Mouse (Mus musculus): Measurements from ENCODE around the gene Olfr214. TPM values are rescaled to one million over a fixed set of nuclear protein-coding genes. Genes with fewer than 3 reads are reported as not detected.
"Not testable (repeated sequence)": the region's sequence is repeated elsewhere in the genome, so short reads cannot be mapped to it uniquely, and the experiment has no call there.

Gene Olfr214
- polyA plus RNA-seq, 1 experiment from 2014 or later = not detected

DNA sequence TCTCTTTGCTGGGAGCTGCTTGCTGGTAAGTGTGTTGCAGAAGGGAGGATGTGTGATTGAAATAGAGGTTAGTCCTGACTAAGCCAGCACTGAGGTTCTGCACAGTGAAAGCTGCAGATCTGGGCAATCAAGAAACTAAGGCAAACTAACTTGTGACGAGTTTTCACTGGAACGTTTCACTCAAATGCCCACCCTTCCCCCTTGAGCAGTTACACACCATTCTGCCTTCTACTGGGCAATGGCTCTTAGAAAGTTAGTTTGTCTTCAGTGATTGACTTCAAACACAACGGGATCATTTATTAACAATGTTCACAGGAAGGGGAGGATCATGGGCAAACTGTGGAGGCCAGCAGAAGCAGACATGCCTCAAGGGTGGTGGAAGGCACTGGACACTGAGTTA is 917 bp downstream of the Olfr214 start:
- Histone ChIP-seq H3K4me3 (ENCODE audit: low read depth, low read length) (no peak overlapping the region), H3K9ac (replicated peaks) (no peak overlapping the region)
- no peak for TF ChIP-seq EP300 (IDR thresholded peaks at IDR 0.05; ENCODE audit: low read depth)
- no peak for TF ChIP-seq CTCF (IDR thresholded peaks at IDR 0.05; ENCODE audit: low read depth)

DNA sequence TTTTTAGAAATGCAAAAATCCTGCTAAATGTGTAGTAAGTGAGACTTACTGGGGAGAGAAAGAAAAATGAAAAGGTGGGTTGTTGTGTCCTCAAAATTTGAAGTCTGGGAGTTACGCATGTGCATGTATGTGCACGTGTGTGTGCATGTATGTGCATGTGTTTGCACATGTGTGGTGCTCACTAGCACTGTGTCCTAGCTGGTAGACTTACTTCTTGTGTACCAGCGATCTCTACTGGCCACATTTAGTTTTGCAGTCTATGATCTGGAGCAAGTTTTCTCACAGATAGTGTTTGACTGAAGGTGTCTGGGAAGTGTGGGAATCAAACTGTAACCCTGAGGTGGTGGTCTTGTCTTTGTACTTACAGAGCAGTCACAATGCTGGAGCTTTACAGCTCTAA is 15.8 kb downstream of the Olfr214 start:
- Histone ChIP-seq H3K4me1 (ENCODE audit: insufficient read depth) (no peaks in the 10 kb centered on the region), H3K4me3 (ENCODE audit: low read depth, low read length) (no peak overlapping the region), H3K36me3 (replicated peaks; ENCODE audit: insufficient read depth, low read length) (no peaks in the 10 kb centered on the region), H3K9ac (replicated peaks) (no peak overlapping the region), H3K4me2 (ENCODE audit: low read depth, low read length) (no peak overlapping the region), H3K27me3 (ENCODE audit: insufficient read depth, low read length) (0 out of 2 replicates have a peak, but pooled peaks cover 2% of the 10 kb centered on the region), H3K27ac (ENCODE audit: low read depth) (no peak overlapping the region), H3K9me3 (ENCODE audit: low read length) (no peaks in the 10 kb centered on the region)
- WGBS (ENCODE audit: insufficient replicate concordance) = 27% methylated on average over 3 of the region's 3 CpGs
- TF ChIP-seq CTCF (IDR thresholded peaks at IDR 0.05; ENCODE audit: low read depth) = peak; percentile 78
- TF ChIP-seq EP300 (IDR thresholded peaks at IDR 0.05; ENCODE audit: low read depth) = no peak
- peak; percentile 25 for DNase-seq
- no peak for ATAC-seq

More for the DNA sequence above, 917 bp downstream of the Olfr214 start:
- Histone ChIP-seq H3K27me3 (ENCODE audit: insufficient read depth, low read length) (no peaks in the 10 kb centered on the region), H3K4me1 (ENCODE audit: insufficient read depth) (no peaks in the 10 kb centered on the region), H3K4me2 (ENCODE audit: low read depth, low read length) (no peak overlapping the region), H3K27ac (ENCODE audit: low read depth) (no peak overlapping the region), H3K36me3 (replicated peaks; ENCODE audit: insufficient read depth, low read length) (no peaks in the 10 kb centered on the region), H3K9me3 (ENCODE audit: low read length) (no peaks in the 10 kb centered on the region)
- ATAC-seq (no peak), DNase-seq (no peak)
- WGBS (ENCODE audit: insufficient replicate concordance) = 70% methylated on average over 3 of the region's 3 CpGs

DNA sequence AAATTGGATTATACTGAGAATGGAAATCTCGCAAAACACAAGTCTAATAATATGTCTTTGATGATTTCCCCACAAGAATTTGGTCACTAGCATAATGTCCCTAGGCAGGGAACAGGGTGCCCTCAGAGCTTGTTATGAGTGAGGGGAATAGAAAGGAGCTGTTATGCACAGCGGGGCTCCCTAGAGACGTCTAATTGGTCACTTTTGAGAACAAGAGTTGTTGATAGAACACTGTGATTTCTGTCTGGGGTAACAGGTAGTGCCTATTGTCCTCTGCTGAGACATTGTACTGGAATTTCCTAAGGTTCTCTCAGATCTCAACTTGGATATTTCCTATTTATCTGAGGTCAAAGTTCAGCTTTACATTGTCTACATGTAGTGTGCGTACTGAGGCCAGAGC is 30.1 kb downstream of the Olfr214 start, which contains the start of gene Olfr215:
Gene Olfr215 (minus strand): TSS at position 101 of the 400 bp plus-strand sequence.
- H3K4me3 ChIP-seq (ENCODE audit: low read depth, low read length) = no peak within 1 kb of the TSS
- H3K4me1 ChIP-seq (ENCODE audit: insufficient read depth) = no peaks in the 10 kb centered on the region
- ATAC-seq (no peak), DNase-seq (no peak)
- no peak within 1 kb of the TSS for H3K27ac ChIP-seq (ENCODE audit: low read depth)
- no peak for TF ChIP-seq EP300 (IDR thresholded peaks at IDR 0.05; ENCODE audit: low read depth)
- no peak for TF ChIP-seq CTCF (IDR thresholded peaks at IDR 0.05; ENCODE audit: low read depth)
- WGBS (ENCODE audit: insufficient replicate concordance) = 71% methylated on average over 4 of the region's 4 CpGs
- H3K9me3 ChIP-seq (ENCODE audit: low read length) = no peaks in the 10 kb centered on the region
- H3K36me3 ChIP-seq (replicated peaks; ENCODE audit: insufficient read depth, low read length) = no peaks in the 10 kb centered on the region
- H3K27me3 ChIP-seq (ENCODE audit: insufficient read depth, low read length) = no peaks in the 10 kb centered on the region
- no peak within 1 kb of the TSS for H3K4me2 ChIP-seq (ENCODE audit: low read depth, low read length)
- H3K9ac ChIP-seq (replicated peaks) = no peak within 1 kb of the TSS

DNA sequence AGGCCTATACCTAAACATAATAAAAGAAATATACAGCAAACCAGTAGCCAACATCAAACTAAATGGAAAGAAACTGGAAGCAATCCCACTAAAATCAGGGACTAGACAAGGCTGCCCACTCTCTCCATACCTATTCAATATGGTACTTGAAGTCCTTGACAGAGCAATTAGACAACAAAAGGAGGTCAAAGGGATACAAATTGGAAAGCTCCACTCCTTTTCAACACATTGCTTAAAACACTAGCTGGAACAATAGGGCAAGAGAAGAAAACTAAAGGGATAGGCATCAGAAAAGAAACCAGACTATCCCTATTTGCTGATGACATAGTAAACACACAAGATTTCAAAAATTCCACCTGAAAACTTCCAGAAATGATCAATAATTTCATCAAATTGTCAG is 46.9 kb downstream of the Olfr214 start:
- not testable (repeated sequence) for H3K9me3 ChIP-seq (ENCODE audit: low read length); H3K27me3 ChIP-seq (ENCODE audit: insufficient read depth, low read length); H3K4me2 ChIP-seq (ENCODE audit: low read depth, low read length); H3K27ac ChIP-seq (ENCODE audit: low read depth); ATAC-seq; H3K4me3 ChIP-seq (ENCODE audit: low read depth, low read length); H3K9ac ChIP-seq (replicated peaks); H3K36me3 ChIP-seq (replicated peaks; ENCODE audit: insufficient read depth, low read length); H3K4me1 ChIP-seq (ENCODE audit: insufficient read depth); DNase-seq

DNA sequence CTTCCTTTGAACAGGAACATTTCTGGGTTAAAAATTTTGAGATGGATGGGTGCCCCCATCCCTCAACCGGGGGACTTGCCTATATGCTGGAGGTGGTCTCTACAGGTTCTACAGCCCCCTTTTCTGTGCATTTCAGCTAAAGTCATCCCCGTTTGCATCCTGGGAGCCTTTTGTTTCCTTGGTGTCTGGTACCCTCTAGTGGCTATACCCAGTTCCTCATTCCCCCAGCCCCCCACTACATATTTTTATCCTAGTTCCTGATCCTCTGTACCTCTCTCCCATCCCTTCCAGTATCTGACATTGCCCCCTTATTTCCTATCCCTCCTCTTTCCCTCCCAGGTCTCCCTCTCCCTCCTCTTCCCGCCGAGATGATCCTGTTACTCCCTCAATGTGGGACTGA is 53.2 kb downstream of the Olfr214 start:
- Histone ChIP-seq H3K4me2 (ENCODE audit: low read depth, low read length) (no peak overlapping the region), H3K27me3 (ENCODE audit: insufficient read depth, low read length) (no peaks in the 10 kb centered on the region), H3K9ac (replicated peaks) (no peak overlapping the region), H3K4me3 (ENCODE audit: low read depth, low read length) (no peak overlapping the region), H3K36me3 (replicated peaks; ENCODE audit: insufficient read depth, low read length) (no peaks in the 10 kb centered on the region), H3K4me1 (ENCODE audit: insufficient read depth) (no peaks in the 10 kb centered on the region), H3K27ac (ENCODE audit: low read depth) (no peak overlapping the region), H3K9me3 (ENCODE audit: low read length) (no peaks in the 10 kb centered on the region)
- ATAC-seq (no peak), DNase-seq (no peak)
- TF ChIP-seq CTCF (IDR thresholded peaks at IDR 0.05; ENCODE audit: low read depth) (peak; percentile 23), EP300 (IDR thresholded peaks at IDR 0.05; ENCODE audit: low read depth) (no peak)
- 46% methylated on average over 4 of the region's 4 CpGs for WGBS (ENCODE audit: insufficient replicate concordance)

Other genes with a start within 250 kb of the Olfr214 start
- gene March8, start 216.2 kb upstream of the Olfr214 start, polyA plus RNA-seq (2015; fragmentation: Nextera tagmentation; extraction: Ambion mirVana) = 36.4 and 40.5 TPM in 2 replicates
- gene Alox5, start 93.1 kb upstream of the Olfr214 start, polyA plus RNA-seq (2015; fragmentation: Nextera tagmentation; extraction: Ambion mirVana) = 5.0 and 6.6 TPM in 2 replicates
- not detected in 2 replicates for gene Olfr211, start 65.1 kb upstream of the Olfr214 start, polyA plus RNA-seq (2015; fragmentation: Nextera tagmentation; extraction: Ambion mirVana)
- not detected in 2 replicates for gene Olfr212, start 47.7 kb upstream of the Olfr214 start, polyA plus RNA-seq (2015; fragmentation: Nextera tagmentation; extraction: Ambion mirVana)
- gene Olfr213, start 15.8 kb upstream of the Olfr214 start, polyA plus RNA-seq (2015; fragmentation: Nextera tagmentation; extraction: Ambion mirVana) = not detected in 2 replicates
- 0.14 and 0.19 TPM in 2 replicates for gene Gm5580, start 3.1 kb upstream of the Olfr214 start, polyA plus RNA-seq (2015; fragmentation: Nextera tagmentation; extraction: Ambion mirVana)
- gene Olfr215, start 30.0 kb downstream of the Olfr214 start, polyA plus RNA-seq (2015; fragmentation: Nextera tagmentation; extraction: Ambion mirVana) = not detected in 2 replicates
- gene Zfp422, start 74.8 kb downstream of the Olfr214 start, polyA plus RNA-seq (2015; fragmentation: Nextera tagmentation; extraction: Ambion mirVana) = 26.2 and 26.7 TPM in 2 replicates
- gene Depp1, start 96.4 kb downstream of the Olfr214 start, polyA plus RNA-seq (2015; fragmentation: Nextera tagmentation; extraction: Ambion mirVana) = 103 and 122 TPM in 2 replicates
- 7.2 and 9.6 TPM in 2 replicates for gene Rassf4, start 119.7 kb downstream of the Olfr214 start, polyA plus RNA-seq (2015; fragmentation: Nextera tagmentation; extraction: Ambion mirVana)
- not detected in 2 replicates for gene Tmem72, start 162.7 kb downstream of the Olfr214 start, polyA plus RNA-seq (2015; fragmentation: Nextera tagmentation; extraction: Ambion mirVana)